In the genomic region with DNA sequence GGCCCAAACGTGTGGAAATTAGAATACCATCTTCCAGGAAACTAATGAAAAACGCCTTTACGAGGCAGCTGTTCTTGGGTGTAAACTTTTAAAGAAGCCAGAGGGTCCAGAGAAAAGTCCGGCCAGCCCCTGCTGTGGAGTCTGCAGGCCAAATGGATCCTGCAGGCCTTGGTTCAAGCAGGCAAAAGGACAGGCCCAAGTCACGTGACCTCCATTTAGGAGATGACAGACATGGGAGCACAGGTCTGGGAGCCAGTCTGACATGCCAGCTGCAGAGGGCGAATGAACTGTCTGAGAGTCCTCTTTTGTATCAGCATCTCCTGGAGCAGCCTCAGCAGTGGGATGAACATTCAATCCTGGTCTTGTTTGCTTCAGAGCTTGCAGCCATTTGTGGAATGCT, we compare ENCODE assay signal across 23 mouse cellular contexts. TPM values are rescaled to one million over a fixed set of nuclear protein-coding genes. Genes with fewer than 3 reads are reported as not detected.
DNase-seq lines count a peak whose midpoint lies in the region; ATAC-seq and TF ChIP-seq lines count a peak whose summit lies in the region.
"Had no signal": no experiment of that assay in that cellular context is flagged by ENCODE, and none has a peak within 500 bp of the region (broad histone marks: within the 10 kb centered on the region; RNA-seq: fewer than 3 reads in every experiment).

No protein-coding gene starts in this region.

- ATAC-seq in embryonic facial prominence, embryonic 14.5 days (ENCODE audit: low read depth), result no peak
- ATAC-seq in limb, embryonic 13.5 days (ENCODE audit: low FRiP score, low read depth), result no peak
- no peak for ATAC-seq in stomach, embryonic 16.5 days (ENCODE audit: insufficient read depth, low FRiP score)
- no peak for ATAC-seq in hindbrain, postnatal 0 days
- ATAC-seq: activated CD4-positive, CD25-positive, alpha-beta regulatory T cell, adult 4 months; CD4-positive, CD25-positive, alpha-beta regulatory T cell, adult 4 months; forebrain, embryonic 14.5 days; hindbrain, embryonic 16.5 days; intestine, embryonic 15.5 days; Patski had no signal

- H3K9me3 ChIP-seq in embryonic facial prominence, embryonic 14.5 days (ENCODE audit: control insufficient read depth, low read length), result no peaks in the 10 kb centered on the region
- H3K9me3 ChIP-seq in embryonic facial prominence, embryonic 10.5 days, result no peaks in the 10 kb centered on the region
- no peaks in the 10 kb centered on the region for H3K9me3 ChIP-seq in heart, embryonic 10.5 days
- no peaks in the 10 kb centered on the region for H3K9me3 ChIP-seq in limb, embryonic 13.5 days
- no peaks in the 10 kb centered on the region for H3K9me3 ChIP-seq in stomach, embryonic 16.5 days (replicated peaks; ENCODE audit: control insufficient read depth, low read length)
- no peaks in the 10 kb centered on the region for H3K9me3 ChIP-seq in hindbrain, postnatal 0 days (ENCODE audit: low read length)
- H3K9me3 ChIP-seq: embryonic facial prominence, embryonic 13.5 days; heart, embryonic 12.5 days; hindbrain, embryonic 12.5 days; intestine, embryonic 15.5 days had no signal

- DNase-seq in embryonic facial prominence, embryonic 14.5 days (ENCODE audit: low spot score), result no peak
- no peak for DNase-seq in embryonic facial prominence, embryonic 10.5 days (ENCODE audit: low spot score)
- no peak for DNase-seq in heart, embryonic 10.5 days (ENCODE audit: low spot score)
- no peak for DNase-seq in heart, adult 8-10 months (ENCODE audit: low spot score)
- DNase-seq in hindbrain, postnatal 0 days (ENCODE audit: low spot score), result no peak
- DNase-seq in urinary bladder, adult 18-20 months (ENCODE audit: low spot score in 2 of 2), result no peak
- DNase-seq: B cell, adult 2 months; cerebellum, adult 11-12 months; cerebellum, adult 9-10 months; cerebellum, postnatal 25 days; heart, postnatal 4 days had no signal

- H3K4me3 ChIP-seq in embryonic facial prominence, embryonic 14.5 days (ENCODE audit: low read depth, low read length), result no peak overlapping the region
- no peak overlapping the region for H3K4me3 ChIP-seq in embryonic facial prominence, embryonic 10.5 days
- no peak overlapping the region for H3K4me3 ChIP-seq in heart, embryonic 10.5 days
- H3K4me3 ChIP-seq in limb, embryonic 13.5 days, result no peak overlapping the region
- H3K4me3 ChIP-seq in stomach, embryonic 16.5 days (replicated peaks; ENCODE audit: low read length), result no peak overlapping the region
- no peak overlapping the region for H3K4me3 ChIP-seq in hindbrain, postnatal 0 days (ENCODE audit: low read length)
- H3K4me3 ChIP-seq: embryonic facial prominence, embryonic 13.5 days; heart, embryonic 12.5 days; hindbrain, embryonic 12.5 days; intestine, embryonic 15.5 days had no signal

- H3K4me1 ChIP-seq in embryonic facial prominence, embryonic 14.5 days (ENCODE audit: control insufficient read depth, insufficient read depth, low read length), result no peaks in the 10 kb centered on the region; the same call in 1 of the 2 replicates
- peaks cover 4% of the 10 kb centered on the region; the same call in 1 of the 2 replicates for H3K4me1 ChIP-seq in embryonic facial prominence, embryonic 10.5 days
- peaks cover 34% of the 10 kb centered on the region for H3K4me1 ChIP-seq in heart, embryonic 10.5 days
- H3K4me1 ChIP-seq in limb, embryonic 13.5 days, result peaks cover 44% of the 10 kb centered on the region
- H3K4me1 ChIP-seq in stomach, embryonic 16.5 days (ENCODE audit: control insufficient read depth, insufficient read depth, low read length), result peaks cover 10% of the 10 kb centered on the region; the same call in 1 of the 2 replicates
- no peaks in the 10 kb centered on the region for H3K4me1 ChIP-seq in hindbrain, postnatal 0 days (ENCODE audit: insufficient read depth, low read length)
- H3K4me1 ChIP-seq: embryonic facial prominence, embryonic 13.5 days; hindbrain, embryonic 12.5 days; intestine, embryonic 15.5 days had no signal

- H3K4me2 ChIP-seq in embryonic facial prominence, embryonic 14.5 days (ENCODE audit: low read depth, low read length), result no peak overlapping the region
- H3K4me2 ChIP-seq in limb, embryonic 13.5 days (replicated peaks), result no peak overlapping the region
- H3K4me2 ChIP-seq in stomach, embryonic 16.5 days (ENCODE audit: low read depth, low read length), result no peak overlapping the region
- H3K4me2 ChIP-seq in hindbrain, postnatal 0 days (ENCODE audit: low read depth, low read length), result no peak overlapping the region
- H3K4me2 ChIP-seq: embryonic facial prominence, embryonic 13.5 days; heart, embryonic 12.5 days; hindbrain, embryonic 12.5 days; intestine, embryonic 15.5 days had no signal

- no peaks in the 10 kb centered on the region for H3K27me3 ChIP-seq in embryonic facial prominence, embryonic 14.5 days (replicated peaks; ENCODE audit: control insufficient read depth, insufficient read depth, low read length)
- no peaks in the 10 kb centered on the region for H3K27me3 ChIP-seq in embryonic facial prominence, embryonic 10.5 days (replicated peaks; ENCODE audit: low read depth, poor library complexity, severe bottlenecking)
- no peaks in the 10 kb centered on the region for H3K27me3 ChIP-seq in heart, embryonic 10.5 days (ENCODE audit: insufficient read depth, poor library complexity, severe bottlenecking)
- H3K27me3 ChIP-seq in limb, embryonic 13.5 days, result no peaks in the 10 kb centered on the region
- no peaks in the 10 kb centered on the region for H3K27me3 ChIP-seq in stomach, embryonic 16.5 days (ENCODE audit: control insufficient read depth, insufficient read depth, low read length)
- no peaks in the 10 kb centered on the region for H3K27me3 ChIP-seq in hindbrain, postnatal 0 days (ENCODE audit: insufficient read depth, low read length)
- H3K27me3 ChIP-seq: embryonic facial prominence, embryonic 13.5 days; heart, embryonic 12.5 days; hindbrain, embryonic 12.5 days; intestine, embryonic 15.5 days; Patski had no signal

- H3K9ac ChIP-seq in embryonic facial prominence, embryonic 14.5 days (ENCODE audit: low read depth, low read length), result no peak overlapping the region
- H3K9ac ChIP-seq in limb, embryonic 13.5 days, result no peak overlapping the region
- H3K9ac ChIP-seq in stomach, embryonic 16.5 days (ENCODE audit: low read length), result no peak overlapping the region
- no peak overlapping the region for H3K9ac ChIP-seq in hindbrain, postnatal 0 days (replicated peaks; ENCODE audit: low read length)
- H3K9ac ChIP-seq: embryonic facial prominence, embryonic 13.5 days; heart, embryonic 12.5 days; hindbrain, embryonic 12.5 days; intestine, embryonic 15.5 days had no signal

- H3K36me3 ChIP-seq in embryonic facial prominence, embryonic 14.5 days (ENCODE audit: control insufficient read depth, insufficient read depth, low read length), result no peaks in the 10 kb centered on the region
- no peaks in the 10 kb centered on the region for H3K36me3 ChIP-seq in embryonic facial prominence, embryonic 10.5 days (replicated peaks)
- H3K36me3 ChIP-seq in heart, embryonic 10.5 days, result no peaks in the 10 kb centered on the region
- no peaks in the 10 kb centered on the region for H3K36me3 ChIP-seq in limb, embryonic 13.5 days
- H3K36me3 ChIP-seq in stomach, embryonic 16.5 days (ENCODE audit: control insufficient read depth, insufficient read depth, low read length), result no peaks in the 10 kb centered on the region
- no peaks in the 10 kb centered on the region for H3K36me3 ChIP-seq in hindbrain, postnatal 0 days (ENCODE audit: insufficient read depth, low read length)
- H3K36me3 ChIP-seq: embryonic facial prominence, embryonic 13.5 days; heart, embryonic 12.5 days; hindbrain, embryonic 12.5 days; intestine, embryonic 15.5 days had no signal

- 74% methylated on average over 6 of the region's 6 CpGs for WGBS in embryonic facial prominence, embryonic 14.5 days
- WGBS in embryonic facial prominence, embryonic 10.5 days, result 80% methylated on average over 6 of the region's 6 CpGs
- WGBS in heart, embryonic 10.5 days, result 73% methylated on average over 6 of the region's 6 CpGs
- WGBS in limb, embryonic 13.5 days, result 38% methylated on average over 6 of the region's 6 CpGs
- 61% methylated on average over 6 of the region's 6 CpGs for WGBS in stomach, embryonic 16.5 days
- WGBS in hindbrain, postnatal 0 days, result 74% methylated on average over 6 of the region's 6 CpGs

- H3K27ac ChIP-seq in embryonic facial prominence, embryonic 14.5 days (replicated peaks; ENCODE audit: low read depth, low read length), result 0 out of 2 replicates have a peak overlapping the region, but pooled peaks have one; percentile 6
- no peak overlapping the region for H3K27ac ChIP-seq in embryonic facial prominence, embryonic 10.5 days (replicated peaks)
- H3K27ac ChIP-seq in heart, embryonic 10.5 days, result peak overlapping the region; percentile 59; the same call in 1 of the 2 replicates
- peak overlapping the region; percentile 40; the same call in 1 of the 2 replicates for H3K27ac ChIP-seq in limb, embryonic 13.5 days
- H3K27ac ChIP-seq in stomach, embryonic 16.5 days (ENCODE audit: low read length), result peak overlapping the region; percentile 28; the same call in 1 of the 2 replicates
- H3K27ac ChIP-seq in hindbrain, postnatal 0 days, result no peak overlapping the region
- H3K27ac ChIP-seq: embryonic facial prominence, embryonic 13.5 days; hindbrain, embryonic 12.5 days; intestine, embryonic 15.5 days had no signal

- TF ChIP-seq CTCF in hindbrain, postnatal 0 days (IDR thresholded peaks at IDR 0.05; ENCODE audit: low read depth), result no peak

RNA-seq across cellular contexts. Expression of a gene that starts 58.0 kb away (rescaled TPM):
- polyA plus RNA-seq in embryonic facial prominence, embryonic 14.5 days (2014; fragmentation: Nextera tagmentation; extraction: Ambion mirVana), result 253 and 258 TPM in 2 replicates
- 16.5 and 19.3 TPM in 2 replicates for polyA plus RNA-seq in embryonic facial prominence, embryonic 10.5 days (2016; fragmentation: Nextera tagmentation; extraction: Ambion mirVana)
- 31.3 and 37.4 TPM in 2 replicates for polyA plus RNA-seq in heart, embryonic 10.5 days (2016; fragmentation: Nextera tagmentation; extraction: Ambion mirVana)
- 10 to 100 TPM; 10.8 to 17.6 (median 15.1) TPM for total RNA-seq in heart, adult 8-10 months (2022)
- polyA plus RNA-seq in limb, embryonic 13.5 days (2015; fragmentation: Nextera tagmentation; extraction: Ambion mirVana), result 128 and 133 TPM in 2 replicates
- 146 and 158 TPM in 2 replicates for polyA plus RNA-seq in stomach, embryonic 16.5 days (2015; fragmentation: Nextera tagmentation; extraction: Ambion mirVana)
- total RNA-seq in hindbrain, postnatal 0 days (2014; rRNA removed), result 23.6 and 25.9 TPM in 2 replicates
- polyA plus RNA-seq in hindbrain, postnatal 0 days (2015; fragmentation: Nextera tagmentation; extraction: Ambion mirVana), result 7.1 and 8.0 TPM in 2 replicates
- total RNA-seq: granulocyte monocyte progenitor cell, adult 5-6 weeks had no signal
- polyA plus RNA-seq: activated CD4-positive, CD25-positive, alpha-beta regulatory T cell, adult 4 months; CD4-positive, CD25-positive, alpha-beta regulatory T cell, adult 4 months had no signal

Comparison
In these comparisons a context has a peak if more than half of its experiments do, and no peak if none do; other contexts are left out.
1. H3K27ac ChIP-seq: peak in embryonic facial prominence, embryonic 14.5 days (single experiment), heart, embryonic 10.5 days (single experiment), limb, embryonic 13.5 days (single experiment) and stomach, embryonic 16.5 days (single experiment); none in embryonic facial prominence, embryonic 10.5 days (single experiment) and hindbrain, postnatal 0 days (single experiment).